Mouse (Mus musculus) embryonic stem cell, embryonic (primary cell): Measurements from ENCODE around the gene Foxo3.

Experiments
- CTCF ChIA-PET, 4 experiments: fragments of 300-600 bp in 2 of 4; fragments of 350-600 bp in 2 of 4; sonication (Branson Sonifier 250); formaldehyde crosslinking; loops; one replicate each; lab custom pipeline; 2022; ENCODE audit warnings: inconsistent platforms in 2 of 4; lab: Charles Lee
- POLR2A ChIA-PET, 4 experiments: fragments of 300-600 bp in 2 of 4; fragments of 350-600 bp in 2 of 4; sonication (Branson Sonifier 250); formaldehyde crosslinking; loops; one replicate each; lab custom pipeline; 2022; ENCODE audit warnings: antibody characterized with exemption in 4 of 4, inconsistent platforms in 1 of 4; lab: Charles Lee

The Foxo3 gene

GRCm38 (mm10) chr10:42245256-42245601, 31.3 kb downstream of the Foxo3 start:
- ChIA-PET POLR2A (interaction anchor here in 2 of 4 experiments (1.0 to 6.0 kb wide), 5 partner anchors 9 to 219 kb away, joined by 3 to 49 read pairs (median 7); no protein-coding TSS in a partner anchor), CTCF (interaction anchor here in 1 of 4 experiments (0.5 kb wide), 1 partner anchor 46 kb away, joined by 3 read pairs; no protein-coding TSS in a partner anchor)

- ChIA-PET POLR2A (interaction anchor here in 2 of 4 experiments (1.0 to 6.0 kb wide), 5 partner anchors 10 to 220 kb away, joined by 3 to 49 read pairs (median 6); no protein-coding TSS in a partner anchor), CTCF (interaction anchor here in 2 of 4 experiments (0.5 to 0.8 kb wide), 2 partner anchors 13 to 46 kb away, joined by 3 read pairs; no protein-coding TSS in a partner anchor)
Observed at GRCm38 (mm10) chr10:42244420-42245255, 31.9 kb downstream of the Foxo3 start.

GRCm38 (mm10) chr10:42243925-42244324, 32.6 kb downstream of the Foxo3 start:
- CTCF ChIA-PET, result interaction anchor here in 1 of 4 experiments (0.8 kb wide), 1 partner anchor 13 kb away, joined by 3 read pairs; no protein-coding TSS in a partner anchor
- POLR2A ChIA-PET, result interaction anchor here in 1 of 4 experiments (1.4 to 1.6 kb wide), 2 partner anchors 16 to 22 kb away, joined by 4 to 6 read pairs; no protein-coding TSS in a partner anchor

- ChIA-PET CTCF (interaction anchor here in 2 of 4 experiments (0.7 kb wide), 2 partner anchors 281 to 1712 kb away, joined by 4 to 5 read pairs; no protein-coding TSS in a partner anchor), POLR2A (interaction anchor here in 2 of 4 experiments (1.4 to 1.6 kb wide), 2 partner anchors 18 to 25 kb away, joined by 4 read pairs; no protein-coding TSS in a partner anchor)
Observed at GRCm38 (mm10) chr10:42242484-42242883, 34.1 kb downstream of the Foxo3 start.

GRCm38 (mm10) chr10:42241775-42242174, 34.8 kb downstream of the Foxo3 start:
- ChIA-PET CTCF (interaction anchor here in 3 of 4 experiments (0.7 to 1.0 kb wide), 3 partner anchors 261 to 1713 kb away, joined by 3 to 5 read pairs (median 4); no protein-coding TSS in a partner anchor), POLR2A (interaction anchor here in 1 of 4 experiments (0.6 to 1.6 kb wide), 2 partner anchors 25 to 774 kb away, joined by 3 to 4 read pairs; no protein-coding TSS in a partner anchor)

- ChIA-PET POLR2A (interaction anchor here in 3 of 4 experiments (0.5 to 1.8 kb wide), 10 partner anchors 8 to 60 kb away, joined by 3 to 8 read pairs (median 4); no protein-coding TSS in a partner anchor), CTCF (interaction anchor here in 2 of 4 experiments (0.6 kb wide), 3 partner anchors 13 to 732 kb away, joined by 3 to 8 read pairs (median 3); no protein-coding TSS in a partner anchor)
Observed at GRCm38 (mm10) chr10:42239810-42240111, 36.8 kb downstream of the Foxo3 start.

- CTCF ChIA-PET, result interaction anchor here in 2 of 4 experiments (0.6 kb wide), 3 partner anchors 14 to 733 kb away, joined by 3 to 8 read pairs (median 3); no protein-coding TSS in a partner anchor
- POLR2A ChIA-PET, result interaction anchor here in 3 of 4 experiments (0.5 to 1.8 kb wide), 11 partner anchors 9 to 210 kb away, joined by 3 to 8 read pairs (median 4); no protein-coding TSS in a partner anchor
Observed at GRCm38 (mm10) chr10:42238923-42239809, 37.4 kb downstream of the Foxo3 start.

- POLR2A ChIA-PET, result interaction anchor here in 3 of 4 experiments (0.9 to 1.8 kb wide), 7 partner anchors 9 to 38 kb away, joined by 3 to 7 read pairs (median 5); partner anchors contain the start of gene Foxo3 (in 1 of the 3)
- CTCF ChIA-PET, result no interaction called here
Observed at GRCm38 (mm10) chr10:42238296-42238695, 38.3 kb downstream of the Foxo3 start.

GRCm38 (mm10) chr10:42237556-42237955, 39.0 kb downstream of the Foxo3 start:
- ChIA-PET CTCF (interaction anchor here in 1 of 4 experiments (0.9 kb wide), 1 partner anchor 11 kb away, joined by 3 read pairs; no protein-coding TSS in a partner anchor), POLR2A (interaction anchor here in 3 of 4 experiments (0.6 to 1.5 kb wide), 7 partner anchors 10 to 52 kb away, joined by 3 to 7 read pairs (median 5); partner anchors contain the start of gene Foxo3 (in 1 of the 3))

GRCm38 (mm10) chr10:42235321-42235720, 41.2 kb downstream of the Foxo3 start:
- ChIA-PET CTCF (interaction anchor here in 1 of 4 experiments (0.6 kb wide), 1 partner anchor 264 kb away, joined by 3 read pairs; no protein-coding TSS in a partner anchor), POLR2A (interaction anchor here in 1 of 4 experiments (1.0 to 2.8 kb wide), 11 partner anchors 9 to 127 kb away, joined by 3 to 10 read pairs (median 6); no protein-coding TSS in a partner anchor)

GRCm38 (mm10) chr10:42232977-42233376, 43.6 kb downstream of the Foxo3 start:
- ChIA-PET POLR2A (interaction anchor here in 2 of 4 experiments (0.9 to 1.7 kb wide), 3 partner anchors 11 to 44 kb away, joined by 3 to 7 read pairs (median 5); partner anchors contain the start of gene Foxo3 (in 1 of the 2)), CTCF (no interaction called here)

GRCm38 (mm10) chr10:42231847-42232246, 44.7 kb downstream of the Foxo3 start:
- POLR2A ChIA-PET, result interaction anchor here in 3 of 4 experiments (0.6 to 2.9 kb wide), 11 partner anchors 10 to 161 kb away, joined by 3 to 7 read pairs (median 3); partner anchors contain the start of gene Foxo3 (in 1 of the 3)
- CTCF ChIA-PET, result interaction anchor here in 1 of 4 experiments (0.6 to 0.8 kb wide), 2 partner anchors 12 to 59 kb away, joined by 3 to 4 read pairs; no protein-coding TSS in a partner anchor

- POLR2A ChIA-PET, result interaction anchor here in 3 of 4 experiments (0.6 to 2.9 kb wide), 11 partner anchors 9 to 83 kb away, joined by 3 to 7 read pairs (median 4); no protein-coding TSS in a partner anchor
- CTCF ChIA-PET, result interaction anchor here in 1 of 4 experiments (0.6 kb wide), 1 partner anchor 13 kb away, joined by 3 read pairs; no protein-coding TSS in a partner anchor
Observed at GRCm38 (mm10) chr10:42231100-42231541, 45.4 kb downstream of the Foxo3 start.

GRCm38 (mm10) chr10:42230471-42231099, 46.0 kb downstream of the Foxo3 start:
- POLR2A ChIA-PET, result interaction anchor here in 3 of 4 experiments (0.9 to 2.9 kb wide), 8 partner anchors 9 to 51 kb away, joined by 3 to 7 read pairs (median 4); no protein-coding TSS in a partner anchor
- CTCF ChIA-PET, result no interaction called here

- CTCF ChIA-PET, result no interaction called here
- POLR2A ChIA-PET, result interaction anchor here in 2 of 4 experiments (0.6 to 1.3 kb wide), 2 partner anchors 15 to 1545 kb away, joined by 5 to 10 read pairs; partner anchors contain the start of gene Mettl24 (in 1 of the 2)
Observed at GRCm38 (mm10) chr10:42227751-42228241, 48.8 kb downstream of the Foxo3 start.

GRCm38 (mm10) chr10:42226176-42226575, 50.4 kb downstream of the Foxo3 start:
- ChIA-PET CTCF (no interaction called here), POLR2A (interaction anchor here in 2 of 4 experiments (0.6 to 2.1 kb wide), 7 partner anchors 9 to 117 kb away, joined by 3 to 6 read pairs (median 4); no protein-coding TSS in a partner anchor)
